30 mouse cellular contexts compared by ENCODE assay signal in genomic region chr11:80856827-80857226, GRCm38 (mm10). TPM values are rescaled to one million over a fixed set of nuclear protein-coding genes. Genes with fewer than 3 reads are reported as not detected.
"Had no signal": no experiment of that assay in that cellular context is flagged by ENCODE, and none has a peak within 500 bp of the region (broad histone marks: within the 10 kb centered on the region; RNA-seq: fewer than 3 reads in every experiment).

No protein-coding gene starts in this region.

- H3K9ac ChIP-seq: limb, embryonic 12.5 days; limb, embryonic 15.5 days had no signal

- H3K36me3 ChIP-seq: limb, embryonic 12.5 days; limb, embryonic 15.5 days had no signal

- H3K9me3 ChIP-seq: limb, embryonic 12.5 days; limb, embryonic 15.5 days had no signal

- H3K4me1 ChIP-seq: limb, embryonic 12.5 days; limb, embryonic 15.5 days had no signal

- H3K27ac ChIP-seq: kidney, postnatal 0 days; left cerebral cortex, adult 2 months; limb, embryonic 12.5 days; limb, embryonic 15.5 days had no signal

- H3K4me2 ChIP-seq: limb, embryonic 12.5 days; limb, embryonic 15.5 days; liver, embryonic 11.5 days; midbrain, embryonic 11.5 days had no signal

- DNase-seq: kidney, adult 2 months; kidney, postnatal 25 days; layer of hippocampus, postnatal 36 days; left cerebral cortex, postnatal 4 days; lung, adult 2 months; lung, postnatal 14 days; lung, postnatal 4 days; thymus, adult 18-20 months; thymus, postnatal 36 days had no signal

- H3K27me3 ChIP-seq: limb, embryonic 12.5 days; limb, embryonic 15.5 days had no signal

- H3K4me3 ChIP-seq: left cerebral cortex, adult 2 months; limb, embryonic 12.5 days; limb, embryonic 15.5 days had no signal

RNA-seq across cellular contexts. Expression of gene Spaca3, which starts 1.3 kb away (rescaled TPM):
- total RNA-seq: layer of hippocampus, adult 8-10 months; layer of hippocampus, postnatal 10 days; layer of hippocampus, postnatal 36 days; left cerebral cortex, adult 2 months; left cerebral cortex, postnatal 10 days; left cerebral cortex, postnatal 4 days; megakaryocyte progenitor cell, adult 5-6 weeks; megakaryocyte-erythroid progenitor cell, adult 5-6 weeks; midbrain, postnatal 0 days had no signal
- polyA plus RNA-seq: intestine, embryonic 14.5 days; kidney, adult 2 months; kidney, embryonic 14.5 days; kidney, postnatal 0 days; limb, embryonic 12.5 days; limb, embryonic 15.5 days; liver, embryonic 11.5 days; liver, embryonic 16.5 days; lung, adult 2 months; lung, embryonic 16.5 days; midbrain, embryonic 11.5 days; midbrain, embryonic 14.5 days; midbrain, postnatal 0 days; neural tube, embryonic 11.5 days; neural tube, embryonic 14.5 days; small intestine, adult 2 months; spleen, adult 2 months had no signal
